Mouse (Mus musculus): ENCODE data around the gene Trio. TPM values are rescaled to one million over a fixed set of nuclear protein-coding genes. Genes with fewer than 3 reads are reported as not detected.

Gene Trio
- polyA plus RNA-seq, 1 experiment, result 56.3 TPM

DNA sequence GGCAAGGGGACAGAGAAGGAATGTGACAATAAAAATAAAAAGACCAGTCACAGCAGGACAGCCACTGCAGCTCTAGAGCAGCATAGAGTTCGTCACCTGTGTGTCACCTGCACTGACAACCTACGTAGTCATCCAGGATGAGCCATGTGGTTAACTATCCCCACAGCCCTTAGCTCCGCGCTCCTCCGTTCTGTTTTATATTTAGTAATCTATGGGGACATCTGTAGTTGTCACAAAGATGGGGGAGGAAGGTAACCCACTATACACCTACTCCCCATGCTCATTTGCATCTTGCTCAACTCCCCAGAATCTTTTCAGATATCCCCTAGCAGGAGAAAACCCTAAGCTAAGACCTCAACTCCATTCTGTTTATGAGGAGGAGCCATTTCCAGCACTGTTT is 71.3 kb downstream of the Trio start:
- Histone ChIP-seq H3K4me3 (no peak overlapping the region), H3ac (ENCODE audit: control insufficient read depth, insufficient read length) (no peak overlapping the region), H3K4me2 (ENCODE audit: low read depth) (no peak overlapping the region), H3K36me3 (ENCODE audit: control insufficient read depth, insufficient read depth) (peaks cover 5% of the 10 kb centered on the region), H3K27me3 (ENCODE audit: control insufficient read depth, insufficient read depth, insufficient read length) (no peaks in the 10 kb centered on the region), H3K79me2 (ENCODE audit: control insufficient read depth, insufficient read depth) (peaks cover 100% of the 10 kb centered on the region)
- TF ChIP-seq MYOG (IDR thresholded peaks at IDR 0.05; ENCODE audit: control insufficient read depth in 1 of 3, insufficient read depth in 1 of 3, insufficient read length in 2 of 3, low read depth in 2 of 3) (no peak), REST (IDR thresholded peaks at IDR 0.05; ENCODE audit: insufficient read depth, insufficient read length) (no peak), POLR2AphosphoS2 (IDR thresholded peaks at IDR 0.05; ENCODE audit: insufficient read length, low read depth) (no peak), SRF (IDR thresholded peaks at IDR 0.05; ENCODE audit: control insufficient read depth, insufficient read length, low read depth) (no peak), MAX (IDR thresholded peaks at IDR 0.05; ENCODE audit: low read depth) (no peak)

DNA sequence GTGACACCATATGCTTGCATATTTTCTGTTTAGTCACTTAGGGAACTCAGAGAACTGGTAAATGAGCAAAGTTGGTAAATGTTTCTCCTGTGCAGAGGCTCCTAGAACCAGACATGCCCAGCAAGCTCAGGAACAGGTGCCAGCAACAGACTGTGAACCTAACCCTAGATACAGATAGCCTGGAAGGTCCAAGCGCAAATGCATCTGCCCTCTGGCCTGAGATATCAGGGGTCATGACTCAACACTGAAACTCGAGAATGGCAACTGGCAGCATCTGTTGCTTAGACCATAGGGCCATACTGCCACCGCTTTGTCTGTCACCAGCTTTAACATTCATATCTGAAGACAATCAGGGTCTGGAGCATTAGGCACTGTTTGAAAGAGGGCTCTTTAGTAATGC is 72.1 kb downstream of the Trio start:
- no peak overlapping the region for H3K4me3 ChIP-seq
- H3K79me2 ChIP-seq (ENCODE audit: control insufficient read depth, insufficient read depth), result peaks cover 100% of the 10 kb centered on the region
- H3K27me3 ChIP-seq (ENCODE audit: control insufficient read depth, insufficient read depth, insufficient read length), result no peaks in the 10 kb centered on the region
- peak overlapping the region; percentile 14 for H3K4me2 ChIP-seq (ENCODE audit: low read depth)
- H3ac ChIP-seq (ENCODE audit: control insufficient read depth, insufficient read length), result no peak overlapping the region
- TF ChIP-seq MAX (IDR thresholded peaks at IDR 0.05; ENCODE audit: low read depth) (no peak), POLR2AphosphoS2 (IDR thresholded peaks at IDR 0.05; ENCODE audit: insufficient read length, low read depth) (no peak), E2F4 (IDR thresholded peaks at IDR 0.05; ENCODE audit: insufficient read depth) (no peak), MYOD1 (IDR thresholded peaks at IDR 0.05; ENCODE audit: control insufficient read depth in 1 of 3, insufficient read length in 2 of 3, low read depth in 2 of 3) (peak; percentile 34 to 95 (median 92)), SRF (IDR thresholded peaks at IDR 0.05; ENCODE audit: control insufficient read depth, insufficient read length, low read depth) (no peak), USF1 (IDR thresholded peaks at IDR 0.05; ENCODE audit: low read depth) (no peak), TCF12 (IDR thresholded peaks at IDR 0.05; ENCODE audit: insufficient read depth, poor library complexity, severe bottlenecking) (peak; percentile 86), POLR2A (IDR thresholded peaks at IDR 0.05; ENCODE audit: insufficient read length, low read depth) (no peak), MYOG (IDR thresholded peaks at IDR 0.05; ENCODE audit: control insufficient read depth in 1 of 3, insufficient read depth in 1 of 3, insufficient read length in 2 of 3, low read depth in 2 of 3) (peak; percentile 80 to 99 (median 92)), REST (IDR thresholded peaks at IDR 0.05; ENCODE audit: insufficient read depth, insufficient read length) (no peak), TCF3 (IDR thresholded peaks at IDR 0.05; ENCODE audit: insufficient read length, low read depth) (peak; percentile 71), CEBPB (IDR thresholded peaks at IDR 0.05; ENCODE audit: insufficient read depth, poor library complexity, severe bottlenecking) (no peak)
- peaks cover 5% of the 10 kb centered on the region for H3K36me3 ChIP-seq (ENCODE audit: control insufficient read depth, insufficient read depth)

DNA sequence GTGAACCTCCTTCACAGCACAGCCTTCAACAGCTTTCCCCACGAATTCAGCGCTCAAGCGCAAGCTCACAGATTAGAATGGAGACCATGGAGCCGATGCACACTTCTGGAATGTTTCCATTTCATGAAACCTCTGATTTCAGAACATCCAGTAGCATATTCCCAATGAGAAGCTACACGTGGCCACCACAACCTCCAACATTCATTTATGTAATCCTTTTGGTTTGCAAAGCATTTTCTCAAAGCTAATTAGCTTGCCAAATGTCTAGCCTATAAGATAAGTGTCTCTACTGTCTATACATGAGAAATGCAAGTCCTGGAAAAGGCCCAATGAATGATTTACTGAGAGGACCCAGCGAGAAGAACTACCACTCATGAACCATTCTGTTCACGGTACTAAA is 74.5 kb downstream of the Trio start:
- Histone ChIP-seq H3K36me3 (ENCODE audit: control insufficient read depth, insufficient read depth) (no peaks in the 10 kb centered on the region), H3K27me3 (ENCODE audit: control insufficient read depth, insufficient read depth, insufficient read length) (no peaks in the 10 kb centered on the region), H3K4me3 (no peak overlapping the region), H3ac (ENCODE audit: control insufficient read depth, insufficient read length) (no peak overlapping the region), H3K79me2 (ENCODE audit: control insufficient read depth, insufficient read depth) (peaks cover 100% of the 10 kb centered on the region), H3K4me2 (ENCODE audit: low read depth) (no peak overlapping the region)
- no peak for TF ChIP-seq CEBPB (IDR thresholded peaks at IDR 0.05; ENCODE audit: insufficient read depth, poor library complexity, severe bottlenecking)
- no peak for TF ChIP-seq MYOD1 (IDR thresholded peaks at IDR 0.05; ENCODE audit: control insufficient read depth in 1 of 3, insufficient read length in 2 of 3, low read depth in 2 of 3)
- no peak for TF ChIP-seq MAX (IDR thresholded peaks at IDR 0.05; ENCODE audit: low read depth)
- TF ChIP-seq REST (IDR thresholded peaks at IDR 0.05; ENCODE audit: insufficient read depth, insufficient read length), result no peak
- TF ChIP-seq MYOG (IDR thresholded peaks at IDR 0.05; ENCODE audit: control insufficient read depth in 1 of 3, insufficient read depth in 1 of 3, insufficient read length in 2 of 3, low read depth in 2 of 3), result no peak
- no peak for TF ChIP-seq SRF (IDR thresholded peaks at IDR 0.05; ENCODE audit: control insufficient read depth, insufficient read length, low read depth)
- TF ChIP-seq TCF3 (IDR thresholded peaks at IDR 0.05; ENCODE audit: insufficient read length, low read depth), result no peak
- TF ChIP-seq E2F4 (IDR thresholded peaks at IDR 0.05; ENCODE audit: insufficient read depth), result no peak
- no peak for TF ChIP-seq POLR2AphosphoS2 (IDR thresholded peaks at IDR 0.05; ENCODE audit: insufficient read length, low read depth)
- TF ChIP-seq TCF12 (IDR thresholded peaks at IDR 0.05; ENCODE audit: insufficient read depth, poor library complexity, severe bottlenecking), result no peak
- no peak for TF ChIP-seq USF1 (IDR thresholded peaks at IDR 0.05; ENCODE audit: low read depth)
- no peak for TF ChIP-seq POLR2A (IDR thresholded peaks at IDR 0.05; ENCODE audit: insufficient read length, low read depth)

DNA sequence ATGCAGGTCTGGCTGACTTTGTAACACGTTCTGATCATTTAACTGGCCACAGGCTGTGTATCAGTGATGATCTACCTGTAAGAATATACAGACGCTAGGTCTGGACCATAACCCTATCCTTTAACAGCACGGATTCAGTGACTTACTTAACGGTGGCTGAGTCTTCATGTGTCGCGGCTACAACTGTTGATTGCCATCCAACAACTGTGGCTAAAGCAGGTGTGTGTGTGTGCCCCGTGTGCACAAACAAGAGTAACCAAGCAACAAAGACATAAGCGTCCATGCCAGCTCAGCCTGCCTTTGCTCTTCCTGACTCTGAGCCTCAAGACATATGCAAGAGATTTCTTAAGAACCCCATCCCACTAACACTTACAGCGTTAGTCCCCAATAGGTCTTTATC is 76.5 kb downstream of the Trio start:
- Histone ChIP-seq H3K27me3 (ENCODE audit: control insufficient read depth, insufficient read depth, insufficient read length) (no peaks in the 10 kb centered on the region), H3K4me3 (no peak overlapping the region), H3K36me3 (ENCODE audit: control insufficient read depth, insufficient read depth) (no peaks in the 10 kb centered on the region), H3K79me2 (ENCODE audit: control insufficient read depth, insufficient read depth) (peaks cover 100% of the 10 kb centered on the region), H3K4me2 (ENCODE audit: low read depth) (no peak overlapping the region), H3ac (ENCODE audit: control insufficient read depth, insufficient read length) (no peak overlapping the region)
- peak in 2 of 3 experiments; percentile 63 to 74 for TF ChIP-seq MYOD1 (IDR thresholded peaks at IDR 0.05; ENCODE audit: control insufficient read depth in 1 of 3, insufficient read length in 2 of 3, low read depth in 2 of 3)
- TF ChIP-seq USF1 (IDR thresholded peaks at IDR 0.05; ENCODE audit: low read depth), result no peak
- TF ChIP-seq SRF (IDR thresholded peaks at IDR 0.05; ENCODE audit: control insufficient read depth, insufficient read length, low read depth), result no peak
- peak in 2 of 3 experiments; percentile 37 to 55 for TF ChIP-seq MYOG (IDR thresholded peaks at IDR 0.05; ENCODE audit: control insufficient read depth in 1 of 3, insufficient read depth in 1 of 3, insufficient read length in 2 of 3, low read depth in 2 of 3)
- no peak for TF ChIP-seq REST (IDR thresholded peaks at IDR 0.05; ENCODE audit: insufficient read depth, insufficient read length)
- no peak for TF ChIP-seq POLR2A (IDR thresholded peaks at IDR 0.05; ENCODE audit: insufficient read length, low read depth)

DNA sequence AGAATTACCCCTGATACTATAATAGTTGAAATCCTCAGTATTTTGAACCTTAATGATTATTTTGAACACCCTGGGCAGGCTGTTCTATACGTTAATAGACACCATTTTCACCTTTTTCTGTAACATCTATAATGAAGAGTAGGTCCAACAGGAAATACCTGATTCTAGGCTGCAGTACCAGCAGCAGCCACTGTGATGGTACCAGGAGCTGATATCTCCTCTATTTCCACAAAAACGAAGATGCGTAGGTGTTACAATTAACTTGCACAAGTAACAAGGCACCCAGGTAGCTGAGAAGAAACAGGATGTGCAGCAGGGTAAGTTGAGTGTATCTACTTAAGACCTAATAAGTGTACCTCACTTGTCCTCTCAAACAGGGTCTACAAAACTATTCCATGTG is 77.8 kb downstream of the Trio start:
- H3K79me2 ChIP-seq (ENCODE audit: control insufficient read depth, insufficient read depth), result peaks cover 97% of the 10 kb centered on the region
- H3ac ChIP-seq (ENCODE audit: control insufficient read depth, insufficient read length), result no peak overlapping the region
- no peaks in the 10 kb centered on the region for H3K36me3 ChIP-seq (ENCODE audit: control insufficient read depth, insufficient read depth)
- H3K4me3 ChIP-seq, result no peak overlapping the region
- no peak overlapping the region for H3K4me2 ChIP-seq (ENCODE audit: low read depth)
- TF ChIP-seq MYOD1 (IDR thresholded peaks at IDR 0.05; ENCODE audit: control insufficient read depth in 1 of 3, insufficient read length in 2 of 3, low read depth in 2 of 3), result no peak
- TF ChIP-seq MAX (IDR thresholded peaks at IDR 0.05; ENCODE audit: low read depth), result no peak
- no peak for TF ChIP-seq POLR2AphosphoS2 (IDR thresholded peaks at IDR 0.05; ENCODE audit: insufficient read length, low read depth)
- TF ChIP-seq TCF3 (IDR thresholded peaks at IDR 0.05; ENCODE audit: insufficient read length, low read depth), result no peak
- TF ChIP-seq USF1 (IDR thresholded peaks at IDR 0.05; ENCODE audit: low read depth), result no peak
- no peak for TF ChIP-seq CEBPB (IDR thresholded peaks at IDR 0.05; ENCODE audit: insufficient read depth, poor library complexity, severe bottlenecking)
- TF ChIP-seq REST (IDR thresholded peaks at IDR 0.05; ENCODE audit: insufficient read depth, insufficient read length), result no peak
- TF ChIP-seq SRF (IDR thresholded peaks at IDR 0.05; ENCODE audit: control insufficient read depth, insufficient read length, low read depth), result no peak
- TF ChIP-seq POLR2A (IDR thresholded peaks at IDR 0.05; ENCODE audit: insufficient read length, low read depth), result no peak
- H3K27me3 ChIP-seq (ENCODE audit: control insufficient read depth, insufficient read depth, insufficient read length), result no peaks in the 10 kb centered on the region

Measured in myocyte (in vitro differentiated cells).